Mouse (Mus musculus) G1E (cell line): Measurements from ENCODE around the gene Dync1h1. TPM values are rescaled to one million over a fixed set of nuclear protein-coding genes. Genes with fewer than 3 reads are reported as not detected.
"Not testable (repeated sequence)": the region's sequence is repeated elsewhere in the genome, so short reads cannot be mapped to it uniquely, and the experiment has no call there.

ENCODE experiments used
- ATAC-seq: 2 replicates; pipeline ENCODE4 v1.8.0; 2016; ENCODE audit warnings: mild to moderate bottlenecking; ENCODE audit not compliant: insufficient number of reproducible peaks, poor library complexity, low FRiP score, severe bottlenecking; ENCODE audit errors: extremely low read depth
- DNase-seq: peaks from one replicate; pipeline ENCODE4 v3.0.0; 2012; ENCODE audit warnings: low spot score
- H3K27me3 ChIP-seq: 2 replicates; pipeline ENCODE4 v1.6.1; 2012; ENCODE audit warnings: mild to moderate bottlenecking, low read length, inconsistent platforms; ENCODE audit not compliant: insufficient read depth
- H3K36me3 ChIP-seq: replicated peaks from 2 replicates; pipeline ENCODE3; 2012; ENCODE audit warnings: mild to moderate bottlenecking, inconsistent platforms
- H3K4me1 ChIP-seq: 2 replicates; pipeline ENCODE4 v1.6.1; 2012; ENCODE audit warnings: low read depth, low read length, inconsistent platforms, mixed read lengths; ENCODE audit not compliant: insufficient read depth
- H3K4me3 ChIP-seq: 2 replicates; pipeline ENCODE4 v1.5.1; 2012; ENCODE audit warnings: low read depth, mild to moderate bottlenecking, inconsistent platforms, low read length, moderate library complexity, mixed read lengths
- H3K9me3 ChIP-seq: replicated peaks from 2 replicates; pipeline ENCODE4 v1.6.1; 2012; ENCODE audit warnings: inconsistent platforms
- CTCF ChIP-seq: IDR thresholded peaks from 2 replicates; pipeline ENCODE4 v1.5.1; 2012; ENCODE audit warnings: low read depth, low read length, inconsistent platforms, mixed read lengths
- GATA1 ChIP-seq: IDR thresholded peaks from 2 replicates; pipeline ENCODE4 v1.6.1; 2012; ENCODE audit warnings: borderline replicate concordance, low read length, inconsistent platforms, mixed read lengths
- GATA2 ChIP-seq: IDR thresholded peaks from 2 replicates; pipeline ENCODE4 v1.6.1; 2012; ENCODE audit warnings: low read depth, low read length, inconsistent platforms, borderline replicate concordance
- POLR2AphosphoS5 ChIP-seq: IDR thresholded peaks from 2 replicates; pipeline ENCODE4 v1.6.1; 2012; ENCODE audit warnings: low read depth, low read length, inconsistent platforms; ENCODE audit not compliant: insufficient replicate concordance
- TAL1 ChIP-seq: conservative IDR thresholded peaks from 2 replicates; pipeline ENCODE4 v1.6.1; 2012; ENCODE audit warnings: low read depth, low read length, inconsistent platforms, mixed read lengths
- polyA plus RNA-seq: library from polyadenylated mRNA; stranded (reverse); fragments of >175 nt; gene quantifications from 2 replicates; pipeline ENCODE4 v1.2.3, GENCODE M21; 2012
- total RNA-seq, 2 experiments: library from RNA; stranded (forward) in 1 of 2; stranded (reverse) in 1 of 2; fragments of 200-1000 nt in 1 of 2; fragments of >200 nt in 1 of 2; fragmentation: Nextera tagmentation in 1 of 2; gene quantifications; 2 replicates each; pipeline ENCODE4 v1.2.3; 2014 to 2017

The Dync1h1 gene
- total and polyA plus RNA-seq, 3 experiments, result 112 to 344 (median 251) TPM

- not testable (repeated sequence) for H3K9me3 ChIP-seq, ATAC-seq, H3K4me3 ChIP-seq, DNase-seq, H3K27me3 ChIP-seq
- peak; percentile 87; the same call in 1 of the 2 replicates for TF ChIP-seq POLR2AphosphoS5
- Histone ChIP-seq H3K4me1 (peaks cover 33% of the 10 kb centered on the region), H3K36me3 (peaks cover 86% of the 10 kb centered on the region)
Observed at GRCm38 (mm10) chr12:110688921-110689320, 87.7 kb downstream of the Dync1h1 start.

GRCm38 (mm10) chr12:110689919-110690643, 88.8 kb downstream of the Dync1h1 start:
- TF ChIP-seq GATA1, result no peak
- Histone ChIP-seq H3K36me3 (peaks cover 86% of the 10 kb centered on the region), H3K9me3 (no peaks in the 10 kb centered on the region), H3K4me3 (no peak overlapping the region), H3K4me1 (peaks cover 36% of the 10 kb centered on the region), H3K27me3 (no peaks in the 10 kb centered on the region)
- ATAC-seq, result no peak
- no peak for DNase-seq

- DNase-seq, ATAC-seq, H3K9me3 ChIP-seq, H3K27me3 ChIP-seq: not testable (repeated sequence)
- Histone ChIP-seq H3K4me3 (peak overlapping the region; percentile 60), H3K4me1 (peaks cover 48% of the 10 kb centered on the region), H3K36me3 (peaks cover 62% of the 10 kb centered on the region)
Observed at GRCm38 (mm10) chr12:110693378-110693777, 92.1 kb downstream of the Dync1h1 start.

GRCm38 (mm10) chr12:110695676-110696171, 94.5 kb downstream of the Dync1h1 start:
- Histone ChIP-seq H3K9me3 (no peaks in the 10 kb centered on the region), H3K27me3 (no peaks in the 10 kb centered on the region), H3K4me3 (peak overlapping the region; percentile 97), H3K36me3 (peaks cover 39% of the 10 kb centered on the region), H3K4me1 (peaks cover 59% of the 10 kb centered on the region)
- TF ChIP-seq CTCF, result no peak
- TF ChIP-seq GATA1, result no peak
- no peak; the same call in 1 of the 2 replicates for TF ChIP-seq POLR2AphosphoS5
- TF ChIP-seq TAL1, result no peak
- no peak for TF ChIP-seq GATA2
- ATAC-seq (no peak), DNase-seq (peak; percentile 31)

GRCm38 (mm10) chr12:110696173-110696974, 95.1 kb downstream of the Dync1h1 start:
- Histone ChIP-seq H3K36me3 (peaks cover 37% of the 10 kb centered on the region), H3K9me3 (no peaks in the 10 kb centered on the region), H3K27me3 (no peaks in the 10 kb centered on the region), H3K4me3 (peak overlapping the region; percentile 97), H3K4me1 (peaks cover 65% of the 10 kb centered on the region)
- DNase-seq (peak; percentile 95), ATAC-seq (peak; percentile 12)
- TF ChIP-seq POLR2AphosphoS5, result peak; percentile 96
- no peak for TF ChIP-seq GATA1

GRCm38 (mm10) chr12:110696975-110697400, 95.7 kb downstream of the Dync1h1 start:
- H3K4me3 ChIP-seq, result peak overlapping the region; percentile 97
- H3K4me1 ChIP-seq, result peaks cover 65% of the 10 kb centered on the region
- peaks cover 31% of the 10 kb centered on the region for H3K36me3 ChIP-seq
- ATAC-seq, result no peak
- DNase-seq, result no peak
- H3K9me3 ChIP-seq, result no peaks in the 10 kb centered on the region
- no peaks in the 10 kb centered on the region for H3K27me3 ChIP-seq
- TF ChIP-seq GATA1 (no peak), POLR2AphosphoS5 (0 out of 2 replicates have a peak, but pooled peaks have one; percentile 31)

- Histone ChIP-seq H3K4me1 (peaks cover 69% of the 10 kb centered on the region), H3K27me3 (no peaks in the 10 kb centered on the region), H3K4me3 (peak overlapping the region; percentile 97; the same call in 1 of the 2 replicates), H3K36me3 (peaks cover 27% of the 10 kb centered on the region), H3K9me3 (no peaks in the 10 kb centered on the region)
- ATAC-seq (no peak), DNase-seq (no peak)
- no peak for TF ChIP-seq POLR2AphosphoS5
- no peak for TF ChIP-seq TAL1
- no peak for TF ChIP-seq GATA2
- TF ChIP-seq CTCF, result no peak
- no peak for TF ChIP-seq GATA1
Observed at GRCm38 (mm10) chr12:110697457-110697856, 96.2 kb downstream of the Dync1h1 start.
